Mouse (Mus musculus): ENCODE data around the gene Dlg5.

Dlg5 gene

GRCm38 (mm10) chr14:24190131-24190530 is 55.6 kb downstream of the Dlg5 start:
- no peak for DNase-seq (ENCODE audit: low read depth, low spot score)

DNA sequence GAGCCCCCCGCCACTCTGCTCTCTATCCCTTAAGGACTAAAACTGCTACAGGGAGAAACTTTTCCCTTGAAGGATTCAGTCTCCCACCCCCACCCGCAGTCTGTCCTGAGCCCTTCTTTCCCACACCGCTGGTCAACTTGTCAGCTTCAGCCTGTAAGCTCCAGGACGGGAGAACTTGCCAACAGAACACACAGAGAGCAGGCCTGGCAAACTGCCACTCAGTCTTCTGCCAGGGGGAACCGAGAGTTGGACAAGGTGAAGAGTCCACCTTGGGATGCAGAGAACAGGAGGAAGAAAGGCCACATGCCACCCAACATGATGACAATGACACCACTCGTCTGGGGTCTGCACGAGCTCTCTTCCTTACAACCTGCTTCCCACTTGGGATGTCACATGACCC is 56.1 kb downstream of the Dlg5 start:
- DNase-seq (ENCODE audit: low read depth, low spot score) = no peak

DNA sequence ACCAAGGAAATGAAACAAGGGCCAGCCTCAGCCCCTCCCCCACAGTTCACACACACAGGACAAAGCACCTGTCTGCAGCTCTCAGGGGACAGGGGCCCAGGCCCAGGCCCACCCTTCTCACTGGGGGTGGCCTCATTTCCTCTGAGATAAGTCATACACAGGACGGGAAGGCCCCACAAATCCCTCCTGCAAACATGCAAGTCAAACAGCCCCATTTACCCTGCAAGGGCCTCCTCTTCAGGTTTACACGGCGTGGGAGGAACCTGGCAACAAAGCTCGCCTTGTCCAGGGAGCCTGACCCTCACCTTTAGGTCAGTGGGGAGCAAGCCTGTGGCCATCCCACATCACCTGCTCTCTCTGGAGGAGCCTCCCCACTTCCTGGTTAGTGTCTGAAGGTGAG is 60.2 kb downstream of the Dlg5 start:
- DNase-seq (ENCODE audit: low read depth, low spot score) = no peak

GRCm38 (mm10) chr14:24182955-24183354 is 62.8 kb downstream of the Dlg5 start:
- DNase-seq (ENCODE audit: low read depth, low spot score) = no peak

- DNase-seq (ENCODE audit: low read depth, low spot score) = peak; percentile 43
Observed at GRCm38 (mm10) chr14:24181811-24182506, 63.8 kb downstream of the Dlg5 start.

DNA sequence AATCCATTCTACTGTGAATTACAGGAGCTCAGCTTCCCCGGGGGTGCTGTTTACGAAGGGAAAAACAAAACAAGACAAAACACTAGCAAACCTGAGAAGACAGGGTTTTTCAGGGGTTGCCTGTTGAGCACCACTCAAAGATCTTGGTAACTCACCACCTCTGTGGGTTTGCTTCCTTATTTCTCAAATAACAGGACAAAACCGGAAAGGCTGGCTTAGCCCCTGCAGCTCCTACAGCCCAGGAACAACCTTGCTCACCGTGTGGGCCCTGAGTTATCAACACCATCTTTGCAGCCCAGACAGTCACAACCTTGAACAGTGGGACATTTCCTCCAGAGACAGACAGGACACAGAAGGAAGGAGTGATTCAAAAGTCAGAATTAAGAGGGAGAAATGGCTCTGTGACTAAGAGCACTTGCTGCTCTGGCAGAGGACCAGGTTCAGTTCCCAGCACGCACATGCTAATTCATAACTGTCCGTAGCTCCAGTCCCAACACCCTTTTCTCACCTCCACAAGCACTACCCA is 66.2 kb downstream of the Dlg5 start:
- DNase-seq (ENCODE audit: low read depth, low spot score) = no peak

- no peak for DNase-seq (ENCODE audit: low read depth, low spot score)
Observed at GRCm38 (mm10) chr14:24176609-24177008, 69.1 kb downstream of the Dlg5 start.

DNA sequence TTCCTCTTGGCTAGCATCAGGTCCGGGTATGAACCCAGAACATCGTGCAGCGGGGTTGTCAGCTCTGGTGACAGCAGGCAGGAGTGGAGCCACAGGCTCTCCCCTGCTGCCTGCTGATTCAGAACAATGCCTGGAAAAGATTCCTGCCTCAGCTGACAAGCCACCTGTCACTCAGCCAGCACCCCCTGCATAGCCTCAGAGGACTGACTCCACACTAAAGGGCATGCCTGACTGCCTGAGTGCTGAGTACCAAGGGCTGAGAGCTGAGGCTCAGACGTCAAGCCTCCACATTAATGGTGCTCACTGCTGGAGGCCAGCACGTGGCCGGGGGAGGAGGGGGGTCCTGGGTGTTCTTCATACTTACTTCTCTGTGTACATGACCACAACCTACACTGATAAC is 72.4 kb downstream of the Dlg5 start:
- DNase-seq (ENCODE audit: low read depth, low spot score) = no peak

DNA sequence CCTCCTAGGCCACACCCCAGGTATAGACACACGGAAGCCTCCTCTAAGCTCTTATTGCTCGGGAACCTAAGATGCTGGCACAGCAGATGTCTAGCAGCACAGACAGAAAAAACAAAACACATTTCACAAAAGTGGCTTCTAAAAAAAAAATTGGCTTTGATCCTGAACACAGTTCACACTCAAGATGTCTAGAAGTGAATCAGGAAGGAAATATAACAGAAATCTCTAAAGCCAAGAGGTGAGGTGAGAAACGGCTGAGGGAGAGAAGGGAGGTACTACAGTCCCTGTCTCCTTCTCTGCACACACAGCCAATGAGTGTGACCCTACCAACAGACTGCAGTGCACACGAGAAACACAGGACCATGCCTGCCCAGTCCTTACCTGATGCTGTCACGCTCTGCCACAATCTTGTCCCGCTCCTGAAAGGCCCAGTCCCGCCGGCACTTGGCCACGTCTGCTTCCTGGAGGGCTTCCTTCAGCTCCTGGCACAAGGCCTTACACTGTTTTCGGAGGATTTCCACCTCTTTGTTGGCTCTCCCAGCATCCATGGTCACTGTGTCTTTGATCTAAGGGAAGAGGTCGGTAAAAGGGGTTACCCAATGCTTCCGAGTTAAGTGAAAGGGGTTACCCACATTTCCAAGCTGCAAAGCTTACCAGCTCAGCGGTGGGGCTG is 73.9 kb downstream of the Dlg5 start:
- DNase-seq (ENCODE audit: low read depth, low spot score) = no peak

DNA sequence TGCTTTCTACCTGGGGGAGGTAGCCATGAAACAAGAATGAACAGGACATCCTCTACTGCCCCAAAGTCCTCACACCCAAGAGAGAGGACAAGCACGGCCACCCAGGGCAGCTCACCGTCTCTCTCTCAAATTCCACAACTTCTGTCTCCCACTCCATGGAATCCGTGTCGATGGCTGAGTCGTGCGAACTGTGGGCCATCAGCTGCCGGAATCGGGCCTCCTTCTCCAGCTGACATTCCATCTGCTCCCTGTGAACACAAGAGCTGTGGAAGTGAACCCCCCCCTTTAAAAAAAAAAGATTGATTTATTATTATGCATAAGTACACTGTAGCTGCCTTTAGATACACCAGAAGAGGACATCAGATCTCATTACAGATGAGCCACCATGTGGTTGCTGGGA is 79.7 kb downstream of the Dlg5 start:
- DNase-seq (ENCODE audit: low read depth, low spot score) = no peak

- no peak for DNase-seq (ENCODE audit: low read depth, low spot score)
Observed at GRCm38 (mm10) chr14:24164721-24165367, 80.9 kb downstream of the Dlg5 start.

DNA sequence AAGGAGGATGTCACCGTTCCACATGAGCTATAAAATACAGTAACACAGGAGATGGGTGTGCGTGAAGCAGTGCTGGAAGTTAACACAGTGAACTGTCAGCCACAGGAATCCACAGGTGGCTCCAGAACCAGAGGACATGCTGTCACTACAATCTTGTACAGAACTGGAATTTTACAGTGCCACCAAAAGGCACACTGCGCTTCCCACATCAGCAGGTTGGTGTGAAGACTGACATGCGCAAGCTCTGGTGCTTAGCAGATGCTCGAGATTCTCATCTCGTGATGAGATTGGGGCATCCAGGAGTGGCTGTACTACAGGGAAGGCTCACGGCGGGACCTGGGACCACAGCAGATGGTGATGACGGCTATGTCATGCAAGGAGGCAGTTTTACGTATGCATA is 82.9 kb downstream of the Dlg5 start:
- DNase-seq (ENCODE audit: low read depth, low spot score) = no peak

DNA sequence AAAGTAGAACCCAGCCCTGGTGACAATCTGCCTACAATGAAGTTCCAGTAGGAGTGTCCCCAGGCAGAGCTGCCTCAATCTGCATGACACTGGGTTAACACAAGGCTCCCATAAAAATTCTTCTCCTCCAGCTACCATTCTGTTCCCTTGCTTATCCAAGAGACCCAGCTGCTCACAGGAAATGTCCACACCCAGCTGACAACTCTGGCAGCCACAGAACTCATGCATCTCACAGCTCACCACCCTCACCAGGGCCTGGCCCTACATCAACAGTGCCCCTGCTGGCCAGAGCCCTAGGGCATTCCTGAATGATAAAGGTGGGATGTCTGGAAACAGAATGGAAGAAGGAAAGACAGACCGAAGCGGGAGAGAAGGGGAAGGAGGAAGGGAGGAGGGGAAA is 96.8 kb downstream of the Dlg5 start:
- DNase-seq (ENCODE audit: low read depth, low spot score) = no peak

DNA sequence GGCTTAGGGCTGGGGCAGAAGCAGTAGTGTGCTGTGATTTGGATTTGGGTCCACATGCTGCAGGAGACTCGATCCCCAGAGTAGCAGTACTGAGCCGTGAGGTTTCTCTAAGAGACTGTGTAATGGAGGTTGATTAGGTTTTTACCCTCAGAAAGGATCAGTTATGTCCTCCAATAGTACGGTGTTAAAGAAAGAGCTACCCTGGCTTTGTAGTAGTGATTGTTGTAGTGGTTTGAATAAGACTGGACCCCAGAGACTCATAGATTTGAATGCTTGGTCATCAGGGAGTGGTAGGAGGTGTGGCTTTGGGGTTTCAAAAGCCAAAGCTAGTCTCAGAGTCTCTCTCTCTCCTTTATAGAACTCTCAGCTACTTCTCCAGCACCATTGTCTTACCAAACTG is 100.9 kb downstream of the Dlg5 start:
- no peak for DNase-seq (ENCODE audit: low read depth, low spot score)

GRCm38 (mm10) chr14:24144421-24144820 is 101.3 kb downstream of the Dlg5 start:
- DNase-seq (ENCODE audit: low read depth, low spot score) = no peak

GRCm38 (mm10) chr14:24142926-24143430 is 102.7 kb downstream of the Dlg5 start:
- DNase-seq (ENCODE audit: low read depth, low spot score) = no peak

DNA sequence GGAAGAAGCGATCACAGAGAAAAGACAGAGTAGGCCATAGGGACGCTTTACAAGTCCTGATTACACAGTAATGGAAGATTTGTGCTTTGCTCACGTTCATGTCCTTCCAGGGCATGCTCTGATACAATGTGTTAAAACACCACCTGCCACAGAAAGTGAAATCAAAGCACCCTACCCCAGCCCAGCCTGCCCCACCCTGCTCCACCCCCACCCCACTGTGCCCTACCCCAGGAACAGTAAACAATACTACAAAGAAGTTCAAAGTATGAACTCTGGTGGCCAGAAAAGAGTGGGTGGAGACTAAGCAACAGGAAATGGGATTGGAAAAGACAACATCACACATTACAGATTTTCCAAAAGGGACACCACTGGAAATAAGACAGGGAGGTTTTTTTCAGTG is 104.0 kb downstream of the Dlg5 start:
- no peak for DNase-seq (ENCODE audit: low read depth, low spot score)

- DNase-seq (ENCODE audit: low read depth, low spot score) = no peak
Observed at GRCm38 (mm10) chr14:24140297-24140812, 105.4 kb downstream of the Dlg5 start.

- DNase-seq (ENCODE audit: low read depth, low spot score) = no peak
Observed at GRCm38 (mm10) chr14:24136908-24137307, 108.8 kb downstream of the Dlg5 start.

DNA sequence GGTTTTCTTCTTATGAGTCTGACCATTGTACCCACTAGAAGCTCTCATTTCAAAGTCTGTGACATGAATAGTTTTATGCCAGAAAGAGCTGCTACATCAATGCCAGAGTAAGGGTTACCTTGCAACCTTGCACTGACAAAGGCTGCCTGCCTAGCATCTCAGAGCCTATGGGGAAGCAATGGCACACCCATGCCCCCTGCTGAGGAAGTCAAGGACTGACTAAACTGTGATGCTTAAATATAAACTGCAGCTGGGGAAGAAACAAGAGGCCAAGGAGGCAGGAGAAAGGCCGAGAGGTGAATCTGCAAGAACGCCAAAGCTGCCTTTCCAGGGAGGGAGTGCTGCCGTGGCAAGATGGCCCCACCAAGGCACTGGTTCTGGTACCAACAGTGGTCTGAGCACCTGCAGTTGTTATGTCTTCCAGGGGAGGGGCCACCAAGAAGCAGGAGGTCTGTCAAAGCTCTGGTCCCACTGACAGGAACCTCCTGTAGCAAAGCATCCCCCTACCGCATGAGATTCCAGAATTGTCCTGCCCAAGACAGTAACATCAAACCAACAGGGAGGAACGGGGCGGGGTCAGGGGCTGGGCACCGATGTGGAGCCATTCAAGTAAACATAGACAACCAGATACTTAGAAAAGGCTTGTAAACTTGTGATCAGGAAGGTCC is 111.0 kb downstream of the Dlg5 start:
- DNase-seq (ENCODE audit: low read depth, low spot score) = no peak

DNA sequence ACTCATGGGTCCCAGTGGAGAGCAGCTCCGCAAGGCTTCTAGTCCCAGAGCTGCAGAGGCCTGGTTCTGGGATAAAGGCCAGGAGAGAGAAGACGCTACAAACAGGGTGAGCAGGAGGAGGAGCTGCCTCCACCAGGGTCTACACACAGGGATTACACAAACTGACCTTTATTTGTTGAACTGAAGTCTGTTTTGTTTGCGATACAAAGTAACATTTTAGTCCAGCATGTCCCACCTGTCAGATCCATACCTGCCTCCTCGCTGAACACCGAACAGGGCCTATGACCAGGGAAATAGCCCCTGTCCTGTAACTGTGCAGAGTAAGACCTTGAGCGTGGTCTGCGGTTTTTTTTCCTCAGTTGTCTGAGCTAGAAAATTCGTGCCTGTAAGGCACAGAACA is 111.9 kb downstream of the Dlg5 start:
- no peak for DNase-seq (ENCODE audit: low read depth, low spot score)

- DNase-seq (ENCODE audit: low read depth, low spot score) = no peak
Observed at GRCm38 (mm10) chr14:24132092-24132491, 113.6 kb downstream of the Dlg5 start.

All from CD4-positive, CD25-positive, alpha-beta regulatory T cell, adult 2 months (primary cell).